Mouse (Mus musculus): ENCODE data around the gene Cnot1.
"Not testable (repeated sequence)": the region's sequence is repeated elsewhere in the genome, so short reads cannot be mapped to it uniquely, and the experiment has no call there.

The Cnot1 gene

DNA sequence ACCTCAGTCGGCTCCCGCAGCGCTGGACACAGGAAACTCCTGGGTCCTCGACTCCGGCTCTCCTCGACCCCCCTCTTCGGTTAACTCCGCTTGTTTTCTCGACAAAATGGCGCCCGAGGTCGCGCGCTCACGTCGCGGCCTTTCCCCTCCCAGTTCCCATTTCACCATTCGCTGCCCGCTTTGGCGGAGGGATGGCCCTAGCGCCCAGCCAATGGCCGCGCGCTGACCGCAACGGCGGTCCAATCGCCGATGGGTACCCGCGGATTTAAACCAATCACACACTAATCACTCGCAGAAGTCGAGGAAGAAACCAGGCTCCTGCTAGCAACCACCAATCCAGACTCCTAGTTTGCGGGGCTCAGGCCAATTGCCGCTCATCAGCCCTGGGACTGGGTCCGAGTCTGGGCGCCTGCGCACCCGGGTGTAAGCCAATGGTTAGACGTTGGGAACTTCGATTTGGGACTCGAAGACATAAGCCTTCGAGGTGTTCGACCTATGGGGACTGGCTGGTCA lies at the start of gene Cnot1:
Gene Cnot1, minus strand, starts transcription at position 134 of the 513 bp plus-strand sequence.
- in situ Hi-C loops (cut with MboI; ENCODE audit: low sequenced_read_pairs) = no loop called here

DNA sequence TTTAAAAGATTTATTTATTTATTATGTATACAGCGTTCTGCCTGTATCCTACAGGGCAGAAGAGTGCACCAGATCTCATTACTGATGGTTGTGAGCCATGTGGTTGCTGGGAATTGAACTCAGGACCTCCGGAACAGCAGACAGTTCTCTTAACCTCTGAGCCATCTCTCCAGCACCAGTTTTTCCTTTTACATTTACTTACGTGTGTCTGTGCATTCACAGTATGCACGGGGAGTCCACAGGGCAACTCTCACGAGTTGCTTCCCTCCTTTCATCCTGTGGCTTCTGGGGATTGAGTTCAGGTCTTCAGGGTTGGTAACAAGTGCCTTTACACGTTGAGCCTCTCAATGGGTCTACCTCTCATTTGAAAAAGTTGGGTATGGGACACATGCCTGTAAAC lies 46.9 kb upstream of the Cnot1 start:
- in situ Hi-C loops (cut with MboI; ENCODE audit: low sequenced_read_pairs) = no loop called here

GRCm38 (mm10) chr8:95853102-95853843 lies 46.0 kb upstream of the Cnot1 start, which contains the start of gene Slc38a7:
Gene Slc38a7, minus strand, starts transcription at chr8:95853539.
- in situ Hi-C loops (cut with MboI; ENCODE audit: low sequenced_read_pairs) = no loop called here

DNA sequence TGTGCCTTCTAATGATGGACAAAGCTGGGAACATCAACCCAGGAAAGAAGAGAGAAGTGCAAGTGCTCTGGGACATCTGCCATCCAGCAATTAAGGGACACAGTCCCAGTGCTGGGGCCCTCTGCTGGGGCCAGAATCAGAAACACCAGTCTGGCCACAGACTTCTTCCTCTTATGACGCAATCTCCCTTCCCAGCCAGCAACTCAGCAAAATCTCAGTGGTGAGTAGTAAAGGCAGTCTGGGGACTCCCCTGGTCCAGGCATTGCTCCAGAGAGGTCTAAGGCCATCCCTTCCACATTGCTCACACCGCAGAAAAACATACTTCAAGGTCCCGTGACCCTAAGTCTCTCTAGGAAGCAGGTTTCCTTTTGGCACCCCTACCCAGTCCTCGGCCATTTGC lies 45.0 kb upstream of the Cnot1 start:
- in situ Hi-C loops (cut with MboI; ENCODE audit: low sequenced_read_pairs) = no loop called here

- in situ Hi-C loops (cut with MboI; ENCODE audit: low sequenced_read_pairs) = no loop called here
These were observed 43.1 kb upstream of the Cnot1 start for GRCm38 (mm10) chr8:95850326-95850725.

- in situ Hi-C loops (cut with MboI; ENCODE audit: low sequenced_read_pairs) = no loop called here
These were observed 41.6 kb upstream of the Cnot1 start for GRCm38 (mm10) chr8:95848734-95849464.

DNA sequence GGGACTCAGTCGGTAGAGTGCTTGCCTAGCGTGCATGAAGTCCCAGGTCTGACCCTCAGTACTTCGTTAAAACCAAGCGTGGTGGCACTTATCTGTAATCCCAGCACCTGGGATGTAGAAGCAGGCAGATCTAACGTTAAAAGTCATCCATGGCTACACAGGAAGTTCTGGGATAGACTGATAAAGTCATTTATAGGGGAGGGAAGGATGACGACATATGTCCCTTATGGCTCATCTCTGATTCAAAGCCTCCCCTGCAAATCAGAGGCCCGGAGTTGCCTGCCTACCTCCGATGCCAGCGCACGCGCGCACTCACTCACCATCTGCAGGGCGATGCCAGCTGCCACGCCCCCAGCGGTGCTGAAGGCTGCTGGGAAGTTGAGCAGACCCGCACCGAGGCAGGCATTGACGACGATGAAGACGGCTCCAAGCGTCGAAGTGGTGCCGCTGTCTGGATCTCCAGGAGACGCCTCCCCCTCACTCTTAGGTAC lies 40.8 kb upstream of the Cnot1 start:
- in situ Hi-C loops (cut with MboI; ENCODE audit: low sequenced_read_pairs) = no loop called here

GRCm38 (mm10) chr8:95845026-95845425 lies 37.8 kb upstream of the Cnot1 start:
- in situ Hi-C loops (cut with MboI; ENCODE audit: low sequenced_read_pairs) = no loop called here

DNA sequence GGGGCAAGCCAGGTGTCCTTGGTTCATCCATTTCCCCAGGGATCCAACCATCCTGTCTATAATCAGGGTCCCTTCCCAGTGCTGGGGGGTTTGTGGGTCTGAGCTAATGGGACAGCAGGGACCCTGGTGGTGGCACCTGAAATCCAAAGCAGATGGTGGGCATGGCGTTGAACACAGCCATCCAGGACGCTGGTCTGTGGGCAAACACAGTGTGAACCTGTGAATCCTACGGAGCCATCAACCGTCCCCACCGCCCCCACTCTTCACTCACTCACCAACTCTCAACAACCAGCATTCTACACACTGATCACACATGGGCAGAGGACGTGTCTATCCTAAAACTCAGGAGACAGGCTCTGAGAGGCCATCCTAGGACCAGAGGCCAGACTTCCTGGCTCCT lies 36.7 kb upstream of the Cnot1 start:
- in situ Hi-C loops (cut with MboI; ENCODE audit: low sequenced_read_pairs) = no loop called here

- in situ Hi-C loops (cut with MboI; ENCODE audit: low sequenced_read_pairs) = no loop called here
These were observed 34.2 kb upstream of the Cnot1 start for GRCm38 (mm10) chr8:95841436-95841835.

DNA sequence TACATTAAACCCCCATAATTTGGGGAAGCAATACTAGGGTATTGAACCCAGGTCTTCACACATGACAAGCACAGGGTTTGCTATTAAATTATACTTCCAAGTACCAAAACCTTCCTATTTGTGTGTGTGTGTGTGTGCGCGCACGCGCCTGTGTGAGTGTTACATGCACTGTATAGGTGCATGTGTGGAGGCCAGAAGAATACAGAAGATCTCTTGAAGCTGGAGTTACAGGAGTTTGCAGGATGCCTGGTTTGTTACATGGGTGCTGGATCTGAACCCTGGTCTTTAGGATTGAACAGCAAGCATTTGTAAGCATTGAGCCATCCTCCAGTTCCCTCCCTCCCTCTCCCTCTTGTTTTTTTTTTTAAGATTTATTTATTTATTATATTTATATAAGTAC lies 32.0 kb upstream of the Cnot1 start:
- in situ Hi-C loops (cut with MboI; ENCODE audit: low sequenced_read_pairs) = no loop called here

DNA sequence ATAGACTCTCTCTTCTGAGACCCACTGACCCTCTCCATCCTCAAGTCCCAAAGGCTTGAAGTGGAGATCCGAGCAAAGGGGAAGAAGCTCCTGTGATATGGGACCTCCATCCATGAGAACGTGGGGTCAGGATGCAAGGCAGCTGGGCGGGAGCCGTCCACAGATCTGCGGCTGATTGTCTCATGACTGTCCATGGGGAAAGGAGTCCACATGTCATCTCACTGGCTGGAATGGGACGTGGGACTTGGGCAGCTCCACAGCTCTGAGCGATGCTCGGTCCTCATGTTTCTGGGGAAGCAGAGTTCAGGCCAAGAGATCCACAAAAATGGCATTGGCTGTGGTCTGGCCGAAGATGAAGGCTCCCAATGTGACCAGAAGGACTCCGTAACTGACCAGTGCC lies 30.0 kb upstream of the Cnot1 start:
- in situ Hi-C loops (cut with MboI; ENCODE audit: low sequenced_read_pairs) = no loop called here

GRCm38 (mm10) chr8:95835891-95836290 lies 28.6 kb upstream of the Cnot1 start:
- in situ Hi-C loops (cut with MboI; ENCODE audit: low sequenced_read_pairs) = no loop called here

DNA sequence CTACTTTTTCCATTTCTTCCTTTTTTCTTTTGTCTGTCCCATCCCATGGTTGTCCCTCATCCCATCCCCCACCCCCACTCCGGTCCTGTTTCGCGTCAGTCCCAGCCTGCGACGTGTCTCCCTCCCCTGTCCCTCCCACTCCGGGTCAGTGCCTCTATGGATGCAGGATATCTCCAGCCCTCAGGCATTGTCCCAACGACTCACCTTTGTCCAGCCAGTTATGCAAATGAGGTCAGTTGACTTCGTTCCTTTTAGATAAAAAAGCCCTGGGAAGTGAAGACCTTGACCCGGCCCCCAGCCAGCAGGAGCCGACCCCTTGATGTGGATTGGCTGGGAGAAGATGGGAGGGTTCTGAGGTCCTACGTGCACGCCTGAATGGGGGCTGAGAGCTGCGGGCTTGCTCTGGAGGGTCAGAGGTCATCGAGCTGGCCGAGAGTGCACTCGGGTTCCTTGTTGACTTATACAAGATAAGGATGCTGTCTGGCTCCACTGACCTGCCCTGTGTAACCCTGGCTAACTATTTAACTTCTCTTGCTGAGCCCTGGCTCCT lies 26.2 kb upstream of the Cnot1 start:
- in situ Hi-C loops (cut with MboI; ENCODE audit: low sequenced_read_pairs) = no loop called here

GRCm38 (mm10) chr8:95832603-95833434 lies 25.6 kb upstream of the Cnot1 start:
- in situ Hi-C loops (cut with MboI; ENCODE audit: low sequenced_read_pairs) = no loop called here

GRCm38 (mm10) chr8:95830144-95830543 lies 22.9 kb upstream of the Cnot1 start:
- in situ Hi-C loops (cut with MboI; ENCODE audit: low sequenced_read_pairs) = no loop called here

GRCm38 (mm10) chr8:95825162-95825561 lies 17.9 kb upstream of the Cnot1 start, which contains the start of gene Sap18b:
Gene Sap18b, plus strand, starts transcription at chr8:95825346.
- in situ Hi-C loops (cut with MboI; ENCODE audit: low sequenced_read_pairs) = not testable (repeated sequence)

- in situ Hi-C loops (cut with MboI; ENCODE audit: low sequenced_read_pairs) = no loop called here
These were observed 15.4 kb upstream of the Cnot1 start for GRCm38 (mm10) chr8:95822699-95823098.

- in situ Hi-C loops (cut with MboI; ENCODE audit: low sequenced_read_pairs) = no loop called here
These were observed 14.8 kb upstream of the Cnot1 start for GRCm38 (mm10) chr8:95822096-95822495.

GRCm38 (mm10) chr8:95821266-95821665 lies 14.0 kb upstream of the Cnot1 start:
- in situ Hi-C loops (cut with MboI; ENCODE audit: low sequenced_read_pairs) = no loop called here

GRCm38 (mm10) chr8:95818211-95818610 lies 10.9 kb upstream of the Cnot1 start:
- in situ Hi-C loops (cut with MboI; ENCODE audit: low sequenced_read_pairs) = no loop called here
